Mouse (Mus musculus): ENCODE data around the gene Cdc14b. TPM values are rescaled to one million over a fixed set of nuclear protein-coding genes. Genes with fewer than 3 reads are reported as not detected.

The Cdc14b gene
- total and polyA plus RNA-seq, 2 experiments: 7.6 to 31.7 TPM

DNA sequence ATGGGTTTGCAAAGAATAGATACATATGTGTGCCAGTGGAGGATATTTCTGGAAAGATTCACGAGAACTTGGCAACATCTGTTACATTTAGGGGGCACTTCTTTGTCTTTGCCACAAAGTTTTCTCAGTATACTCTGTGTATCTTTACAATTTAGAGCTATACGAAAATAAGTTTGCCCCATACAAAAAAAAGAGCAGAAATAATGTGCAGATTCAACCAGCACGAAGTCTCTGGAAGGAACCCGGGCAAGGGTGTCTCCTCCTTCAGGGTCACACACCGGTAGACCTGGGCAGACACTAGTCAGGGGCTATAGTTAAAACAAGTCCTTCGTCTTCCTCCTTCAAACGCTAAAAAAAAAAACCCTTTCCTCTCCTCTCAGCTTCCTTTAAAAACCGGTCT, 1.7 kb downstream of the Cdc14b start:
- Histone ChIP-seq H3K9ac (ENCODE audit: low read depth, low read length) (no peak overlapping the region), H3K4me1 (ENCODE audit: control insufficient read depth, insufficient read depth, low read length) (no peaks in the 10 kb centered on the region; the same call in 1 of the 2 replicates), H3K36me3 (ENCODE audit: control insufficient read depth, insufficient read depth, low read length) (no peaks in the 10 kb centered on the region), H3K4me3 (ENCODE audit: insufficient read depth, low read depth, low read length) (no peak overlapping the region), H3K27ac (replicated peaks; ENCODE audit: insufficient read depth, low read depth, low read length) (no peak overlapping the region), H3K79me2 (ENCODE audit: control insufficient read depth, insufficient read depth, low read length) (no peaks in the 10 kb centered on the region), H3K27me3 (ENCODE audit: control insufficient read depth, insufficient read depth, low read length) (peaks cover 6% of the 10 kb centered on the region)
- WGBS: 68% methylated on average over 8 of the region's 8 CpGs
- DNase-seq (ENCODE audit: extremely low read depth, low read depth, low spot score): no peak
- TF ChIP-seq CTCF (IDR thresholded peaks at IDR 0.05; ENCODE audit: low read depth, low read length) (no peak), POLR2A (IDR thresholded peaks at IDR 0.05; ENCODE audit: extremely low read depth, insufficient read depth, low read length) (no peak)

DNA sequence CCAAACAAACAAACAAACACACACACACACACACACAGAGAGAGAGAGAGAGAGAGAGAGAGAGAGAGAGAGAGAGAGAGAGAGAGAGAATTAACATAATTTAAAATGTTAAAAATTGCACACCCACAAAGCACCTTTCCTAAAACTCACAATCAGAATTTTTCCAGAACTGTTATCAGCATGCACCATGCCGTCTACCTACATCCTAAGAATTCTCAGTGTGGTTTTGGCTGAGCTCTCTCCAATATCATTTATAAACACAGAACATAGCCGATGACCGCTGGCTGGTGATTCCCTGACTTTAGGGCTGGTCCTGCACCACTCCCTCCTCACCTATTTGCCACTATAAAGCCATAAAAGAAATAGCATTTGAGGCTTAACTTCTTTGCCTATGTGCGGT, 6.7 kb downstream of the Cdc14b start:
- TF ChIP-seq CTCF (IDR thresholded peaks at IDR 0.05; ENCODE audit: low read depth, low read length) (no peak), POLR2A (IDR thresholded peaks at IDR 0.05; ENCODE audit: extremely low read depth, insufficient read depth, low read length) (no peak)

DNA sequence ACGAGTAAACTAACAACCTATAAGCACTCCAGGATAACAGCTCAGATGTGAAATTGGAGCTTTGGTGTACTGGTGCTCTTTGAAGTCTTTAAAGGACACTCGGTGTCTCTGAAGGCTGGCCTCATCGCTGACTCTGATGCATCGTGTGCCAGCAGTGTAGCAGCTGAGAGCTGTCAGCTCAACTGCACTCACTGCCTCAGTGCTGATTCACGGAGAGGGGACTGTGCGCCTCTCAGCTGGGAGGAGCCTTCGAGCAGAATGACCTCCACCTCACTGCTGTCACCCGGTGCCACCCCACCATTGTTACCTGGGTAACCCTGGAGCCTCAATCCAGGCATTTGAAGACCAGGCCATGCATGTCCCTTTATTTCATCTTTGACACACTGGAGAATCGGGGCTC, 7.9 kb downstream of the Cdc14b start:
- Histone ChIP-seq H3K4me3 (ENCODE audit: insufficient read depth, low read depth, low read length) (no peak overlapping the region), H3K27ac (replicated peaks; ENCODE audit: insufficient read depth, low read depth, low read length) (no peak overlapping the region), H3K79me2 (ENCODE audit: control insufficient read depth, insufficient read depth, low read length) (no peaks in the 10 kb centered on the region), H3K9ac (ENCODE audit: low read depth, low read length) (no peak overlapping the region), H3K27me3 (ENCODE audit: control insufficient read depth, insufficient read depth, low read length) (no peaks in the 10 kb centered on the region), H3K36me3 (ENCODE audit: control insufficient read depth, insufficient read depth, low read length) (peaks cover 3% of the 10 kb centered on the region; the same call in 1 of the 2 replicates), H3K4me1 (ENCODE audit: control insufficient read depth, insufficient read depth, low read length) (no peaks in the 10 kb centered on the region)
- no peak for DNase-seq (ENCODE audit: extremely low read depth, low read depth, low spot score)
- 75% methylated on average over 9 of the region's 9 CpGs for WGBS
- TF ChIP-seq POLR2A (IDR thresholded peaks at IDR 0.05; ENCODE audit: extremely low read depth, insufficient read depth, low read length) (no peak), CTCF (IDR thresholded peaks at IDR 0.05; ENCODE audit: low read depth, low read length) (no peak)

More for the DNA sequence above, 6.7 kb downstream of the Cdc14b start:
- peaks cover 3% of the 10 kb centered on the region; the same call in 1 of the 2 replicates for H3K36me3 ChIP-seq (ENCODE audit: control insufficient read depth, insufficient read depth, low read length)
- no peaks in the 10 kb centered on the region for H3K79me2 ChIP-seq (ENCODE audit: control insufficient read depth, insufficient read depth, low read length)
- H3K4me1 ChIP-seq (ENCODE audit: control insufficient read depth, insufficient read depth, low read length): no peaks in the 10 kb centered on the region
- H3K9ac ChIP-seq (ENCODE audit: low read depth, low read length): no peak overlapping the region
- WGBS: 86% methylated on average over 4 of the region's 4 CpGs
- no peaks in the 10 kb centered on the region for H3K27me3 ChIP-seq (ENCODE audit: control insufficient read depth, insufficient read depth, low read length)
- H3K4me3 ChIP-seq (ENCODE audit: insufficient read depth, low read depth, low read length): no peak overlapping the region
- no peak overlapping the region for H3K27ac ChIP-seq (replicated peaks; ENCODE audit: insufficient read depth, low read depth, low read length)
- DNase-seq (ENCODE audit: extremely low read depth, low read depth, low spot score): no peak

DNA sequence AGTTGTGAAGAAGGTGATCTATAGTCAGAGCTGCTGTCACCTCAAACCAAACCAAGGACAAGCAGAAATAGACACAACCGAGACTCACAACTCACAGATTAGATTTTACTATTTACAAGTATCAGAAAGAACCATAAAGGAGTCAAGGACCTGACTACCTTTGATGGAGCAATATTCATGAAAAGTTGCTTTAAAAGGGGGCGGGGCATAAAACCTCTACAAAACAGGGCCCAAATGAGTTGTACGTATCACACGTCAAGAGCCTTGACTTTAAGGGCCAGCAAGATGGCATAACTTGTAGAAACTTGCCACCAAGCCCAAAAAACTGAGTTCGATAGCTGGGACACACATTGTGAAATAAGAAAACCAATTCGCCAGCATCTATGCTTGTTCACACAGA, 10.5 kb downstream of the Cdc14b start:
- Histone ChIP-seq H3K9ac (ENCODE audit: low read depth, low read length) (no peak overlapping the region), H3K4me1 (ENCODE audit: control insufficient read depth, insufficient read depth, low read length) (no peaks in the 10 kb centered on the region), H3K27ac (replicated peaks; ENCODE audit: insufficient read depth, low read depth, low read length) (no peak overlapping the region), H3K4me3 (ENCODE audit: insufficient read depth, low read depth, low read length) (no peak overlapping the region), H3K36me3 (ENCODE audit: control insufficient read depth, insufficient read depth, low read length) (peaks cover 6% of the 10 kb centered on the region; the same call in 1 of the 2 replicates), H3K79me2 (ENCODE audit: control insufficient read depth, insufficient read depth, low read length) (no peaks in the 10 kb centered on the region), H3K27me3 (ENCODE audit: control insufficient read depth, insufficient read depth, low read length) (no peaks in the 10 kb centered on the region)
- TF ChIP-seq POLR2A (IDR thresholded peaks at IDR 0.05; ENCODE audit: extremely low read depth, insufficient read depth, low read length) (no peak), CTCF (IDR thresholded peaks at IDR 0.05; ENCODE audit: low read depth, low read length) (no peak)
- 87% methylated on average over 6 of the region's 6 CpGs for WGBS
- no peak for DNase-seq (ENCODE audit: extremely low read depth, low read depth, low spot score)

DNA sequence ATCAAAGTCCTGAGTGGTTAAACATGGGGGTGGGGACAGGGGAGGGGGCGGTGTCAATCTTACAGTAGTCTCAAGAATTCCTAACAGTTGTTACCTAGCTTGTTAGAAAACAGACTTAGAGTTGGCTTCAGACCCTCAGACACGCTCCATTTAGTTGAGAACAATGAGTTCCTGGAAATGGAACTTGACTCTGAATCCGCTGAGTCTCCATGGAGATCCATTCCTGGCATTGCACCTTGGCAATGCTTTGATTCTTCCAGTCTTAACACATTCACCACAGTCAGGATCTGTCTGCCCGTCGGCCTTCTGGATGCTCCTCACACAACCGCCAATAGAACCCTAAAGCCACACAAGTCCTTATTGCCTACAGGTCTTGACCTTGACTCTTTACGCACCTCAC, 15.2 kb downstream of the Cdc14b start:
- Histone ChIP-seq H3K27ac (replicated peaks; ENCODE audit: insufficient read depth, low read depth, low read length) (no peak overlapping the region), H3K9ac (ENCODE audit: low read depth, low read length) (no peak overlapping the region), H3K79me2 (ENCODE audit: control insufficient read depth, insufficient read depth, low read length) (no peaks in the 10 kb centered on the region), H3K4me1 (ENCODE audit: control insufficient read depth, insufficient read depth, low read length) (no peaks in the 10 kb centered on the region), H3K36me3 (ENCODE audit: control insufficient read depth, insufficient read depth, low read length) (peaks cover 3% of the 10 kb centered on the region; the same call in 1 of the 2 replicates), H3K4me3 (ENCODE audit: insufficient read depth, low read depth, low read length) (no peak overlapping the region), H3K27me3 (ENCODE audit: control insufficient read depth, insufficient read depth, low read length) (no peaks in the 10 kb centered on the region)
- no peak for DNase-seq (ENCODE audit: extremely low read depth, low read depth, low spot score)
- 94% methylated on average over 7 of the region's 7 CpGs for WGBS
- TF ChIP-seq POLR2A (IDR thresholded peaks at IDR 0.05; ENCODE audit: extremely low read depth, insufficient read depth, low read length) (no peak), CTCF (IDR thresholded peaks at IDR 0.05; ENCODE audit: low read depth, low read length) (no peak)

DNA sequence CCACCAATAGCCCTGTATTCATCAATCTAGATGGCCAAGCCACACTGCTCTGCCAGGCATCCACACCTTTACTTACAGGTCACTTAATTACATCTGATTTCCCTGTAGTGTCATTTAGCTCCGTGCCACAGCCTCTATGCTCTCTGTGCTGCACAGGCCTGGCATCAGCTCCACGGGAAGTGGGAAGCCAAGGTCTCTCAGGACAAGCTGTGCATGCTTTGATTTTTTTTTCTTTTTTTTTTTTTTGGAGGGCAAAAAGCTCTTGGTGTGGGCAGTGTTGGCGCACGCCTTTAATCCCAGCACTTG, 16.6 kb downstream of the Cdc14b start:
- TF ChIP-seq POLR2A (IDR thresholded peaks at IDR 0.05; ENCODE audit: extremely low read depth, insufficient read depth, low read length) (no peak), CTCF (IDR thresholded peaks at IDR 0.05; ENCODE audit: low read depth, low read length) (no peak)
- Histone ChIP-seq H3K9ac (ENCODE audit: low read depth, low read length) (no peak overlapping the region), H3K27ac (replicated peaks; ENCODE audit: insufficient read depth, low read depth, low read length) (no peak overlapping the region), H3K36me3 (ENCODE audit: control insufficient read depth, insufficient read depth, low read length) (peaks cover 3% of the 10 kb centered on the region; the same call in 1 of the 2 replicates), H3K4me3 (ENCODE audit: insufficient read depth, low read depth, low read length) (no peak overlapping the region), H3K4me1 (ENCODE audit: control insufficient read depth, insufficient read depth, low read length) (no peaks in the 10 kb centered on the region), H3K27me3 (ENCODE audit: control insufficient read depth, insufficient read depth, low read length) (no peaks in the 10 kb centered on the region), H3K79me2 (ENCODE audit: control insufficient read depth, insufficient read depth, low read length) (no peaks in the 10 kb centered on the region)
- WGBS: 90% methylated on average over 4 of the region's 4 CpGs
- DNase-seq (ENCODE audit: extremely low read depth, low read depth, low spot score): no peak

Measured in liver, adult 2 months (tissue).